Mouse (Mus musculus) neural tube, embryonic 15.5 days (tissue): Measurements from ENCODE around the gene Cxcl14. TPM values are rescaled to one million over a fixed set of nuclear protein-coding genes. Genes with fewer than 3 reads are reported as not detected.

Experiments used
- ATAC-seq: fragments of 200-750 bp; cut with Nextera tagmentation; 2 replicates; pipeline ENCODE4 v1.8.0; 2017; ENCODE audit warnings: mild to moderate bottlenecking, moderate TSS enrichment, moderate library complexity; ENCODE audit not compliant: low FRiP score
- H3K27ac ChIP-seq: fragments of 300-500 bp; sonication (generic); replicated peaks from 2 replicates; pipeline ENCODE4 v1.5.1; 2015; ENCODE audit warnings: mild to moderate bottlenecking, inconsistent platforms
- H3K27me3 ChIP-seq: fragments of 300-500 bp; sonication (generic); replicated peaks from 2 replicates; pipeline ENCODE4 v1.6.1; 2015; ENCODE audit warnings: inconsistent platforms
- H3K36me3 ChIP-seq: fragments of 300-500 bp; sonication (generic); 2 replicates; pipeline ENCODE4 v1.6.1; 2015; ENCODE audit warnings: inconsistent platforms
- H3K4me1 ChIP-seq: fragments of 300-500 bp; sonication (generic); 2 replicates; pipeline ENCODE4 v1.6.1; 2015; ENCODE audit warnings: inconsistent platforms
- H3K4me2 ChIP-seq: fragments of 300-500 bp; sonication (generic); 2 replicates; pipeline ENCODE4 v1.6.1; 2015; ENCODE audit warnings: inconsistent platforms, mild to moderate bottlenecking, moderate library complexity
- H3K4me3 ChIP-seq: fragments of 300-500 bp; sonication (generic); replicated peaks from 2 replicates; pipeline ENCODE4 v1.5.1; 2015; ENCODE audit warnings: mild to moderate bottlenecking, inconsistent platforms
- H3K9ac ChIP-seq: fragments of 300-500 bp; sonication (generic); replicated peaks from 2 replicates; pipeline ENCODE4 v1.6.1; 2015; ENCODE audit warnings: mild to moderate bottlenecking, inconsistent platforms
- H3K9me3 ChIP-seq: fragments of 300-500 bp; sonication (generic); replicated peaks from 2 replicates; pipeline ENCODE4 v1.6.1; 2016; ENCODE audit warnings: inconsistent platforms
- WGBS: fragments of 180-500 bp; shearing (Covaris S2); methylation state at CpG from one replicate; pipeline ENCODE4 v1.1.7; 2015; ENCODE audit warnings: mixed read lengths; 5-methylcytosine and 5-hydroxymethylcytosine counted together
- polyA plus RNA-seq: library from polyadenylated mRNA; unstranded; fragments of >200 nt; fragmentation: Nextera tagmentation; extraction: Ambion mirVana; gene quantifications from 2 replicates; pipeline ENCODE4 v1.2.1, GENCODE M21; 2015

The Cxcl14 gene
- polyA plus RNA-seq, 1 experiment from 2014 or later: 3.9 TPM

- H3K36me3 ChIP-seq: no peaks in the 10 kb centered on the region
- H3K9ac ChIP-seq: no peak overlapping the region
- no peak overlapping the region for H3K4me2 ChIP-seq
- ATAC-seq: no peak
- H3K27me3 ChIP-seq: peaks cover 99% of the 10 kb centered on the region
- no peaks in the 10 kb centered on the region for H3K9me3 ChIP-seq
- H3K4me3 ChIP-seq: no peak overlapping the region
- no peak overlapping the region for H3K27ac ChIP-seq
- H3K4me1 ChIP-seq: peaks cover 21% of the 10 kb centered on the region
- 2% methylated on average over 14 of the region's 14 CpGs for WGBS
These were observed 45.7 kb downstream of the Cxcl14 start for GRCm38 (mm10) chr13:56250551-56251161.

- H3K36me3 ChIP-seq: no peaks in the 10 kb centered on the region
- no peak overlapping the region for H3K4me3 ChIP-seq
- no peak overlapping the region for H3K9ac ChIP-seq
- H3K4me1 ChIP-seq: peaks cover 21% of the 10 kb centered on the region
- no peaks in the 10 kb centered on the region for H3K9me3 ChIP-seq
- H3K4me2 ChIP-seq: no peak overlapping the region
- ATAC-seq: no peak
- WGBS: under 1% methylated on average over 13 of the region's 13 CpGs
- peaks cover 91% of the 10 kb centered on the region for H3K27me3 ChIP-seq
- H3K27ac ChIP-seq: no peak overlapping the region
These were observed 46.6 kb downstream of the Cxcl14 start for GRCm38 (mm10) chr13:56249593-56250341.

GRCm38 (mm10) chr13:56243104-56243503 is 53.2 kb downstream of the Cxcl14 start:
- Histone ChIP-seq H3K27ac (no peak overlapping the region), H3K4me2 (no peak overlapping the region), H3K4me3 (no peak overlapping the region), H3K36me3 (no peaks in the 10 kb centered on the region), H3K27me3 (peaks cover 59% of the 10 kb centered on the region), H3K9me3 (no peaks in the 10 kb centered on the region), H3K9ac (no peak overlapping the region), H3K4me1 (no peaks in the 10 kb centered on the region)
- no peak for ATAC-seq
- WGBS: 89% methylated on average over 5 of the region's 5 CpGs

GRCm38 (mm10) chr13:56240012-56240770 is 56.2 kb downstream of the Cxcl14 start:
- WGBS: 66% methylated on average over 16 of the region's 16 CpGs
- Histone ChIP-seq H3K4me1 (no peaks in the 10 kb centered on the region), H3K27me3 (peaks cover 55% of the 10 kb centered on the region), H3K4me3 (no peak overlapping the region), H3K9ac (no peak overlapping the region), H3K36me3 (no peaks in the 10 kb centered on the region), H3K27ac (no peak overlapping the region), H3K4me2 (no peak overlapping the region), H3K9me3 (no peaks in the 10 kb centered on the region)
- ATAC-seq: no peak

Other genes starting within 250 kb of the Cxcl14 start
- 244 and 272 TPM in 2 replicates for gene H2afy, start 160.2 kb downstream of the Cxcl14 start, polyA plus RNA-seq
- gene Tifab, start 117.7 kb downstream of the Cxcl14 start, polyA plus RNA-seq: 1.1 and 2.3 TPM in 2 replicates
- 0.18 TPM in 1 of 2 replicates, not detected in the other for gene Neurog1, start 44.4 kb downstream of the Cxcl14 start, polyA plus RNA-seq
- not detected in 2 replicates for gene Gm3045, start 130.0 kb upstream of the Cxcl14 start, polyA plus RNA-seq
- 0.05 and 0.06 TPM in 2 replicates for gene Slc25a48, start 141.8 kb upstream of the Cxcl14 start, polyA plus RNA-seq
- gene Il9, start 185.7 kb upstream of the Cxcl14 start, polyA plus RNA-seq: not detected in 2 replicates
- gene Fbxl21, start 225.9 kb upstream of the Cxcl14 start, polyA plus RNA-seq: 3.0 and 4.4 TPM in 2 replicates